10 mouse cellular contexts compared by ENCODE assay signal in the genomic region with DNA sequence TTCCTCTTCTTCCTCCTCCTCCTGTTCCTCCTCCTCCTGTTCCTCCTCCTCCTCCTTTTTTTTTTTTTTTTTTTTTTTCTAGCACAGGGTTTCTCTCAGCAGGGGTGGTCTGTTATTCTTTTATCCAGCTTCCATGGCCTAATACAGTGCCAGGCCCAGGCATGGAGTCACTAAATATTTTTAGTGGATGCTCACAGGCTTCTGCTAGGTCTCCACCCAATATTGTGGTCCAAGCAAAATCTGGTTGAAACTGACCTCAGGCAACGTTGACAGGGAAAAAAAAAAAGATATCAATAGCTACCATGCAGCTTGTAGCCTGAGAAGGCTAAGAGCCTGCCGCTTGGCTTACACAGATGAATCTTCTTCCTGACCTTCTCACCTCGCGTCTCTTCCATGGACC. TPM values are rescaled to one million over a fixed set of nuclear protein-coding genes. Genes with fewer than 3 reads are reported as not detected.
DNase-seq lines count a peak whose midpoint lies in the region; ATAC-seq and TF ChIP-seq lines count a peak whose summit lies in the region.
"Had no signal": no experiment of that assay in that cellular context is flagged by ENCODE, and none has a peak within 500 bp of the region (broad histone marks: within the 10 kb centered on the region; RNA-seq: fewer than 3 reads in every experiment).

No protein-coding gene starts in this region.

- WGBS in kidney, postnatal 0 days = 68% methylated on average over 4 of the region's 4 CpGs
- 63% methylated on average over 4 of the region's 4 CpGs for WGBS in embryonic facial prominence, embryonic 10.5 days
- WGBS in midbrain, embryonic 13.5 days = 62% methylated on average over 4 of the region's 4 CpGs

- H3K9ac ChIP-seq in kidney, postnatal 0 days (ENCODE audit: low read depth, low read length) = no peak overlapping the region
- H3K9ac ChIP-seq in midbrain, embryonic 13.5 days (replicated peaks) = no peak overlapping the region

- H3K9me3 ChIP-seq in kidney, postnatal 0 days (replicated peaks; ENCODE audit: low read length) = no peaks in the 10 kb centered on the region
- peaks cover 10% of the 10 kb centered on the region for H3K9me3 ChIP-seq in embryonic facial prominence, embryonic 10.5 days
- H3K9me3 ChIP-seq in midbrain, embryonic 13.5 days = no peaks in the 10 kb centered on the region
- H3K9me3 ChIP-seq: forebrain, embryonic 15.5 days had no signal

- ATAC-seq in kidney, postnatal 0 days (replicated peaks; ENCODE audit: low FRiP score, low read depth) = no peak
- ATAC-seq in midbrain, embryonic 13.5 days = no peak
- ATAC-seq: forebrain, embryonic 15.5 days had no signal

- H3K36me3 ChIP-seq in kidney, postnatal 0 days (ENCODE audit: insufficient read depth, low read length) = no peaks in the 10 kb centered on the region
- H3K36me3 ChIP-seq in embryonic facial prominence, embryonic 10.5 days (replicated peaks) = 0 out of 2 replicates have a peak, but pooled peaks cover 4% of the 10 kb centered on the region
- H3K36me3 ChIP-seq in midbrain, embryonic 13.5 days = no peaks in the 10 kb centered on the region
- H3K36me3 ChIP-seq: forebrain, embryonic 15.5 days had no signal

- peaks cover 12% of the 10 kb centered on the region; the same call in 1 of the 2 replicates for H3K4me1 ChIP-seq in kidney, postnatal 0 days (replicated peaks; ENCODE audit: insufficient read depth, low read length)
- H3K4me1 ChIP-seq in embryonic facial prominence, embryonic 10.5 days = peaks cover 43% of the 10 kb centered on the region
- H3K4me1 ChIP-seq in embryonic fibroblast, embryonic 13.5 days (ENCODE audit: control insufficient read depth, insufficient read depth, low read length) = no peaks in the 10 kb centered on the region; the same call in 1 of the 2 replicates
- H3K4me1 ChIP-seq in midbrain, embryonic 13.5 days (replicated peaks) = peaks cover 32% of the 10 kb centered on the region

- H3K4me2 ChIP-seq in kidney, postnatal 0 days (ENCODE audit: low read length) = no peak overlapping the region
- H3K4me2 ChIP-seq in midbrain, embryonic 13.5 days (replicated peaks) = peak overlapping the region; percentile 84; the same call in 1 of the 2 replicates

- no peak for DNase-seq in kidney, postnatal 0 days (ENCODE audit: low spot score)
- no peak for DNase-seq in kidney, postnatal 25 days
- no peak for DNase-seq in embryonic facial prominence, embryonic 10.5 days (ENCODE audit: low spot score)
- DNase-seq in cerebellum, postnatal 4 days (ENCODE audit: low spot score in 2 of 2) = no peak
- DNase-seq in ovary, postnatal 36 days (ENCODE audit: low spot score) = no peak
- no peak for DNase-seq in cerebellum, postnatal 10 days
- DNase-seq: cerebellum, adult 9-10 months had no signal

- H3K27ac ChIP-seq in kidney, postnatal 0 days = 0 out of 2 replicates have a peak overlapping the region, but pooled peaks have one; percentile 95
- H3K27ac ChIP-seq in embryonic facial prominence, embryonic 10.5 days (replicated peaks) = 0 out of 2 replicates have a peak overlapping the region, but pooled peaks have one; percentile 96
- H3K27ac ChIP-seq in embryonic fibroblast, embryonic 13.5 days (ENCODE audit: insufficient read depth, low read length) = peak overlapping the region; percentile 99
- no peak overlapping the region for H3K27ac ChIP-seq in midbrain, embryonic 13.5 days

- no peak overlapping the region for H3K4me3 ChIP-seq in kidney, postnatal 0 days (replicated peaks; ENCODE audit: low read depth, low read length)
- no peak overlapping the region for H3K4me3 ChIP-seq in embryonic facial prominence, embryonic 10.5 days
- no peak overlapping the region for H3K4me3 ChIP-seq in embryonic fibroblast, embryonic 13.5 days (ENCODE audit: insufficient read depth, low read length)
- no peak overlapping the region for H3K4me3 ChIP-seq in midbrain, embryonic 13.5 days (replicated peaks)

- no peak; the same call in 1 of the 2 replicates for TF ChIP-seq POLR2A in embryonic fibroblast, embryonic 13.5 days (IDR thresholded peaks at IDR 0.05; ENCODE audit: low read depth, low read length)

- H3K27me3 ChIP-seq in kidney, postnatal 0 days (ENCODE audit: insufficient read depth, low read length) = no peaks in the 10 kb centered on the region
- no peaks in the 10 kb centered on the region for H3K27me3 ChIP-seq in embryonic facial prominence, embryonic 10.5 days (replicated peaks; ENCODE audit: low read depth, poor library complexity, severe bottlenecking)
- no peaks in the 10 kb centered on the region for H3K27me3 ChIP-seq in midbrain, embryonic 13.5 days
- H3K27me3 ChIP-seq: forebrain, embryonic 15.5 days had no signal

- no peak for TF ChIP-seq CTCF in kidney, postnatal 0 days (IDR thresholded peaks at IDR 0.05; ENCODE audit: low read depth)
- TF ChIP-seq CTCF in embryonic fibroblast, embryonic 13.5 days (IDR thresholded peaks at IDR 0.05; ENCODE audit: borderline replicate concordance, insufficient read depth, low read length) = no peak

RNA-seq across cellular contexts. Expression of gene Lrp1, which starts 1.7 kb away (rescaled TPM):
- 42.6 and 44.5 TPM in 2 replicates for polyA plus RNA-seq in kidney, postnatal 0 days (2015; fragmentation: Nextera tagmentation; extraction: Ambion mirVana)
- 66.6 and 70.6 TPM in 2 replicates for polyA plus RNA-seq in embryonic facial prominence, embryonic 10.5 days (2016; fragmentation: Nextera tagmentation; extraction: Ambion mirVana)
- polyA plus RNA-seq in embryonic fibroblast, embryonic 13.5 days (2011; ENCODE audit: insufficient read length, low read depth, missing spikeins) = 387 and 453 TPM in 2 replicates
- polyA plus RNA-seq in midbrain, embryonic 13.5 days (2015; fragmentation: Nextera tagmentation; extraction: Ambion mirVana) = 98.2 and 99.4 TPM in 2 replicates

RNA-seq across cellular contexts. Expression of gene Stat6, which starts 20.1 kb away (rescaled TPM):
- 26.2 and 27.0 TPM in 2 replicates for polyA plus RNA-seq in kidney, postnatal 0 days (2015; fragmentation: Nextera tagmentation; extraction: Ambion mirVana)
- polyA plus RNA-seq in embryonic facial prominence, embryonic 10.5 days (2016; fragmentation: Nextera tagmentation; extraction: Ambion mirVana) = 10.4 and 11.5 TPM in 2 replicates
- 55.1 and 55.8 TPM in 2 replicates for polyA plus RNA-seq in embryonic fibroblast, embryonic 13.5 days (2011; ENCODE audit: insufficient read length, low read depth, missing spikeins)
- 3.8 and 4.3 TPM in 2 replicates for polyA plus RNA-seq in midbrain, embryonic 13.5 days (2015; fragmentation: Nextera tagmentation; extraction: Ambion mirVana)

RNA-seq across cellular contexts. Expression of gene Nemp1, which starts 44.0 kb away (rescaled TPM):
- 6.6 and 6.9 TPM in 2 replicates for polyA plus RNA-seq in kidney, postnatal 0 days (2015; fragmentation: Nextera tagmentation; extraction: Ambion mirVana)
- 10.0 and 10.7 TPM in 2 replicates for polyA plus RNA-seq in embryonic facial prominence, embryonic 10.5 days (2016; fragmentation: Nextera tagmentation; extraction: Ambion mirVana)
- 8.5 and 10.6 TPM in 2 replicates for polyA plus RNA-seq in embryonic fibroblast, embryonic 13.5 days (2011; ENCODE audit: insufficient read length, low read depth, missing spikeins)
- 4.6 and 4.8 TPM in 2 replicates for polyA plus RNA-seq in midbrain, embryonic 13.5 days (2015; fragmentation: Nextera tagmentation; extraction: Ambion mirVana)

RNA-seq across cellular contexts. Expression of gene Nab2, which starts 45.7 kb away (rescaled TPM):
- polyA plus RNA-seq in kidney, postnatal 0 days (2015; fragmentation: Nextera tagmentation; extraction: Ambion mirVana) = 21.5 and 24.3 TPM in 2 replicates
- 11.6 and 12.1 TPM in 2 replicates for polyA plus RNA-seq in embryonic facial prominence, embryonic 10.5 days (2016; fragmentation: Nextera tagmentation; extraction: Ambion mirVana)
- 69.7 and 77.8 TPM in 2 replicates for polyA plus RNA-seq in embryonic fibroblast, embryonic 13.5 days (2011; ENCODE audit: insufficient read length, low read depth, missing spikeins)
- 1.2 and 1.8 TPM in 2 replicates for polyA plus RNA-seq in midbrain, embryonic 13.5 days (2015; fragmentation: Nextera tagmentation; extraction: Ambion mirVana)
